Mouse (Mus musculus) neural tube, embryonic 11.5 days (tissue): Measurements from ENCODE around the gene Lrrc9. TPM values are rescaled to one million over a fixed set of nuclear protein-coding genes. Genes with fewer than 3 reads are reported as not detected.

Source experiments
- microRNA-seq: library from miRNA; unstranded; fragments of <30 nt; microRNA quantifications from one replicate; pipeline ENCODE4, GENCODE M21; 2016
- polyA plus RNA-seq: library from polyadenylated mRNA; unstranded; fragments of >200 nt; fragmentation: Nextera tagmentation; extraction: Ambion mirVana; gene quantifications from 2 replicates; pipeline ENCODE4 v1.2.1, GENCODE M21; 2014

Lrrc9 gene
- polyA plus RNA-seq, 1 experiment from 2014 or later, result 2.7 TPM

Small RNA genes lying within 50 kb of the gene (microRNA-seq; reads per million reads assigned to microRNA genes)
- not detected for gene Gm44392

Other genes with a start within 250 kb of the Lrrc9 start
- gene Rtn1, start 32.8 kb upstream of the Lrrc9 start, polyA plus RNA-seq, result 446 and 504 TPM in 2 replicates
- gene Pcnx4, start 94.5 kb downstream of the Lrrc9 start, polyA plus RNA-seq, result 16.5 and 18.1 TPM in 2 replicates
- not detected in 2 replicates for gene Gm4756, start 207.8 kb downstream of the Lrrc9 start, polyA plus RNA-seq
- gene Dhrs7, start 223.0 kb downstream of the Lrrc9 start, polyA plus RNA-seq, result 7.6 and 7.7 TPM in 2 replicates